Mouse (Mus musculus): ENCODE data around the gene Apc2.

GRCm38 (mm10) chr10:80330084-80330483 is 34.3 kb downstream of the Apc2 start:
- no peak for TF ChIP-seq CTCF (IDR thresholded peaks at IDR 0.05; ENCODE audit: low read depth)
- no peak for TF ChIP-seq EP300 (IDR thresholded peaks at IDR 0.05; ENCODE audit: low read depth)
